Mouse (Mus musculus): ENCODE results near the gene Napb. TPM values are rescaled to one million over a fixed set of nuclear protein-coding genes. Genes with fewer than 3 reads are reported as not detected.

Gene Napb
- polyA plus RNA-seq, 1 experiment = 0.15 TPM

- no peaks in the 10 kb centered on the region for H3K4me1 ChIP-seq (ENCODE audit: control insufficient read depth, insufficient read depth, insufficient read length)
- no peaks in the 10 kb centered on the region for H3K27me3 ChIP-seq (ENCODE audit: control insufficient read depth, insufficient read depth, low read length)
- no peak overlapping the region for H3K4me3 ChIP-seq (ENCODE audit: extremely low read depth, insufficient read depth, insufficient read length)
- TF ChIP-seq CTCF (IDR thresholded peaks at IDR 0.05; ENCODE audit: extremely low read depth, insufficient read depth, insufficient read length, insufficient replicate concordance) = no peak
- TF ChIP-seq POLR2A (IDR thresholded peaks at IDR 0.05; ENCODE audit: low read depth, low read length) = no peak
- DNase-seq (ENCODE audit: low read depth in 1 of 2, low spot score in 2 of 2) = no peak
- H3K36me3 ChIP-seq (ENCODE audit: control insufficient read depth, insufficient read depth, low read length) = peaks cover 19% of the 10 kb centered on the region
- 94% methylated on average over 5 of the region's 5 CpGs for WGBS
- no peak overlapping the region for H3K27ac ChIP-seq (ENCODE audit: insufficient read depth, low read length)
These were observed 44.3 kb downstream of the Napb start for GRCm38 (mm10) chr2:148687971-148688370.

GRCm38 (mm10) chr2:148686862-148687261 is 45.4 kb downstream of the Napb start:
- 93% methylated on average over 1 of the region's 1 CpGs for WGBS
- Histone ChIP-seq H3K4me3 (ENCODE audit: extremely low read depth, insufficient read depth, insufficient read length) (no peak overlapping the region), H3K27ac (ENCODE audit: insufficient read depth, low read length) (no peak overlapping the region), H3K27me3 (ENCODE audit: control insufficient read depth, insufficient read depth, low read length) (no peaks in the 10 kb centered on the region), H3K36me3 (ENCODE audit: control insufficient read depth, insufficient read depth, low read length) (peaks cover 18% of the 10 kb centered on the region), H3K4me1 (ENCODE audit: control insufficient read depth, insufficient read depth, insufficient read length) (no peaks in the 10 kb centered on the region)
- DNase-seq (ENCODE audit: low read depth in 1 of 2, low spot score in 2 of 2) = no peak
- no peak for TF ChIP-seq CTCF (IDR thresholded peaks at IDR 0.05; ENCODE audit: extremely low read depth, insufficient read depth, insufficient read length, insufficient replicate concordance)
- no peak for TF ChIP-seq POLR2A (IDR thresholded peaks at IDR 0.05; ENCODE audit: low read depth, low read length)

- 72% methylated on average over 3 of the region's 3 CpGs for WGBS
- H3K4me3 ChIP-seq (ENCODE audit: extremely low read depth, insufficient read depth, insufficient read length) = no peak overlapping the region
- DNase-seq (ENCODE audit: low read depth in 1 of 2, low spot score in 2 of 2) = no peak
- TF ChIP-seq CTCF (IDR thresholded peaks at IDR 0.05; ENCODE audit: extremely low read depth, insufficient read depth, insufficient read length, insufficient replicate concordance) (no peak), POLR2A (IDR thresholded peaks at IDR 0.05; ENCODE audit: low read depth, low read length) (no peak)
- peaks cover 4% of the 10 kb centered on the region; the same call in 1 of the 2 replicates for H3K4me1 ChIP-seq (ENCODE audit: control insufficient read depth, insufficient read depth, insufficient read length)
- peaks cover 12% of the 10 kb centered on the region for H3K36me3 ChIP-seq (ENCODE audit: control insufficient read depth, insufficient read depth, low read length)
- no peak overlapping the region for H3K27ac ChIP-seq (ENCODE audit: insufficient read depth, low read length)
- H3K27me3 ChIP-seq (ENCODE audit: control insufficient read depth, insufficient read depth, low read length) = no peaks in the 10 kb centered on the region
These were observed 46.6 kb downstream of the Napb start for GRCm38 (mm10) chr2:148685709-148686108.

GRCm38 (mm10) chr2:148684972-148685371 is 47.3 kb downstream of the Napb start:
- TF ChIP-seq CTCF (IDR thresholded peaks at IDR 0.05; ENCODE audit: extremely low read depth, insufficient read depth, insufficient read length, insufficient replicate concordance) = no peak
- no peak for TF ChIP-seq POLR2A (IDR thresholded peaks at IDR 0.05; ENCODE audit: low read depth, low read length)
- H3K4me3 ChIP-seq (ENCODE audit: extremely low read depth, insufficient read depth, insufficient read length) = no peak overlapping the region
- peaks cover 4% of the 10 kb centered on the region; the same call in 1 of the 2 replicates for H3K4me1 ChIP-seq (ENCODE audit: control insufficient read depth, insufficient read depth, insufficient read length)
- no peak overlapping the region for H3K27ac ChIP-seq (ENCODE audit: insufficient read depth, low read length)
- DNase-seq (ENCODE audit: low read depth in 1 of 2, low spot score in 2 of 2) = no peak
- H3K36me3 ChIP-seq (ENCODE audit: control insufficient read depth, insufficient read depth, low read length) = peaks cover 10% of the 10 kb centered on the region
- 97% methylated on average over 2 of the region's 2 CpGs for WGBS
- H3K27me3 ChIP-seq (ENCODE audit: control insufficient read depth, insufficient read depth, low read length) = no peaks in the 10 kb centered on the region

- peaks cover 4% of the 10 kb centered on the region; the same call in 1 of the 2 replicates for H3K4me1 ChIP-seq (ENCODE audit: control insufficient read depth, insufficient read depth, insufficient read length)
- H3K4me3 ChIP-seq (ENCODE audit: extremely low read depth, insufficient read depth, insufficient read length) = no peak overlapping the region
- H3K36me3 ChIP-seq (ENCODE audit: control insufficient read depth, insufficient read depth, low read length) = peaks cover 10% of the 10 kb centered on the region
- H3K27ac ChIP-seq (ENCODE audit: insufficient read depth, low read length) = no peak overlapping the region
- 89% methylated on average over 1 of the region's 1 CpGs for WGBS
- no peaks in the 10 kb centered on the region for H3K27me3 ChIP-seq (ENCODE audit: control insufficient read depth, insufficient read depth, low read length)
- no peak for DNase-seq (ENCODE audit: low read depth in 1 of 2, low spot score in 2 of 2)
- TF ChIP-seq CTCF (IDR thresholded peaks at IDR 0.05; ENCODE audit: extremely low read depth, insufficient read depth, insufficient read length, insufficient replicate concordance) (no peak), POLR2A (IDR thresholded peaks at IDR 0.05; ENCODE audit: low read depth, low read length) (no peak)
These were observed 49.2 kb downstream of the Napb start for GRCm38 (mm10) chr2:148683031-148683430.

GRCm38 (mm10) chr2:148681461-148681891 is 50.8 kb downstream of the Napb start:
- Histone ChIP-seq H3K36me3 (ENCODE audit: control insufficient read depth, insufficient read depth, low read length) (peaks cover 11% of the 10 kb centered on the region), H3K27ac (ENCODE audit: insufficient read depth, low read length) (0 out of 2 replicates have a peak overlapping the region, but pooled peaks have one; percentile 22), H3K27me3 (ENCODE audit: control insufficient read depth, insufficient read depth, low read length) (no peaks in the 10 kb centered on the region), H3K4me3 (ENCODE audit: extremely low read depth, insufficient read depth, insufficient read length) (peak overlapping the region; percentile 76), H3K4me1 (ENCODE audit: control insufficient read depth, insufficient read depth, insufficient read length) (peaks cover 4% of the 10 kb centered on the region; the same call in 1 of the 2 replicates)
- peak in 1 of 2 experiments; percentile 38 for DNase-seq (ENCODE audit: low read depth in 1 of 2, low spot score in 2 of 2)
- 11% methylated on average over 17 of the region's 17 CpGs for WGBS
- TF ChIP-seq POLR2A (IDR thresholded peaks at IDR 0.05; ENCODE audit: low read depth, low read length) (no peak), CTCF (IDR thresholded peaks at IDR 0.05; ENCODE audit: extremely low read depth, insufficient read depth, insufficient read length, insufficient replicate concordance) (no peak)

GRCm38 (mm10) chr2:148680775-148681291 is 51.4 kb downstream of the Napb start, which contains the start of gene Gzf1:
TSS of gene Gzf1 (plus strand) at chr2:148681023.
- peak; percentile 88 to 97 for DNase-seq (ENCODE audit: low read depth in 1 of 2, low spot score in 2 of 2)
- H3K27me3 ChIP-seq (ENCODE audit: control insufficient read depth, insufficient read depth, low read length) = no peaks in the 10 kb centered on the region
- H3K4me1 ChIP-seq (ENCODE audit: control insufficient read depth, insufficient read depth, insufficient read length) = peaks cover 4% of the 10 kb centered on the region; the same call in 1 of the 2 replicates
- no peak for TF ChIP-seq CTCF (IDR thresholded peaks at IDR 0.05; ENCODE audit: extremely low read depth, insufficient read depth, insufficient read length, insufficient replicate concordance)
- TF ChIP-seq POLR2A (IDR thresholded peaks at IDR 0.05; ENCODE audit: low read depth, low read length) = no peak; the same call in none of the 2 replicates
- H3K27ac ChIP-seq (ENCODE audit: insufficient read depth, low read length) = peak within 1 kb of the TSS; percentile 87
- H3K36me3 ChIP-seq (ENCODE audit: control insufficient read depth, insufficient read depth, low read length) = peaks cover 16% of the 10 kb centered on the region
- H3K4me3 ChIP-seq (ENCODE audit: extremely low read depth, insufficient read depth, insufficient read length) = peak within 1 kb of the TSS; percentile 76
- WGBS = under 1% methylated on average over 39 of the region's 39 CpGs
